In the genomic region with DNA sequence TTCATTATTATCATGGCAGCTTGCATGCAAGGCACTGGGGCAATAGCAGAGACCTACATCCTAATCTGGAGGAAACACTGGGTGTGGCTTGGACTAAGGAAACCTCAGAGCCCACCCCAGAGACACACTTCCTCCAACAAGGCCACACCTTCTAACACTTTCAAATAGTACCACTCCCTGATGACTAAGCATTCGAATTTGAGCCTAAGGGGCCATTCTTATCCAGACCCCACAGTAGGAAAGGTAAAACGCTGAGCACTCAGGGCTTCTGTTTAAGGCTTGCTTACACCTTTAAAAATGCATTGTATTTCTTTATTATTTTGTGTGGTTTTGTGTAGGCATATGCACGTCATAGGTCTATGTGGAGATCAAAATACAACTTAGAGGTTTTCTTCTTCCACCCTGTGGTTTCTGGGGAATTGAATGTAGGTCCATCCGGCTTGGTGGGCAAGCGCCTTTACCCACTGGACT, we compare ENCODE assay signal across 10 mouse cellular contexts.
DNase-seq lines count a peak whose midpoint lies in the region; ATAC-seq lines count a peak whose summit lies in the region.
"Had no signal": no experiment of that assay in that cellular context is flagged by ENCODE, and none has a peak within 500 bp of the region (broad histone marks: within the 10 kb centered on the region; RNA-seq: fewer than 3 reads in every experiment).

No protein-coding gene starts in this region.

- H3K79me2 ChIP-seq in macrophage (ENCODE audit: inconsistent target), result peaks cover 93% of the 10 kb centered on the region

- H3K27me3 ChIP-seq in forebrain, embryonic 14.5 days (replicated peaks; ENCODE audit: control insufficient read depth, insufficient read depth, low read length), result no peaks in the 10 kb centered on the region

- 15% methylated on average over 5 of the region's 5 CpGs for WGBS in macrophage (ENCODE audit: missing documents)
- WGBS in forebrain, embryonic 14.5 days, result 91% methylated on average over 5 of the region's 5 CpGs

- H3K9me3 ChIP-seq in forebrain, embryonic 14.5 days (replicated peaks; ENCODE audit: control insufficient read depth, low read length), result no peaks in the 10 kb centered on the region
- H3K9me3 ChIP-seq: midbrain, embryonic 10.5 days had no signal

- ATAC-seq in granulocyte monocyte progenitor cell, adult 5-6 weeks (replicated peaks; ENCODE audit: poor library complexity, severe bottlenecking), result peak; percentile 94
- no peak for ATAC-seq in forebrain, embryonic 14.5 days

- no peak overlapping the region for H3K4me2 ChIP-seq in forebrain, embryonic 14.5 days (ENCODE audit: low read length)

- no peaks in the 10 kb centered on the region for H3K36me3 ChIP-seq in macrophage (ENCODE audit: inconsistent target)
- no peaks in the 10 kb centered on the region for H3K36me3 ChIP-seq in forebrain, embryonic 14.5 days (ENCODE audit: control insufficient read depth, insufficient read depth, low read length)
- H3K36me3 ChIP-seq: midbrain, embryonic 10.5 days had no signal

- no peak overlapping the region for H3K4me3 ChIP-seq in macrophage (ENCODE audit: inconsistent target)
- no peak overlapping the region for H3K4me3 ChIP-seq in forebrain, embryonic 14.5 days (ENCODE audit: low read depth, low read length)
- H3K4me3 ChIP-seq: midbrain, embryonic 10.5 days had no signal

- DNase-seq in A20 (ENCODE audit: low read depth, low spot score) (peak; percentile 55), ES-CJ7 (ENCODE audit: low read depth, low spot score) (peak; percentile 91), MN1 (ENCODE audit: low spot score) (no peak)
- DNase-seq in forebrain, embryonic 14.5 days (ENCODE audit: low spot score), result no peak
- no peak for DNase-seq in adrenal gland, postnatal 14 days
- DNase-seq in right cerebral cortex, postnatal 14 days, result no peak
- DNase-seq: adrenal gland, postnatal 36 days had no signal

- peak overlapping the region; percentile 16 for H3K27ac ChIP-seq in macrophage
- no peak overlapping the region for H3K27ac ChIP-seq in forebrain, embryonic 14.5 days (ENCODE audit: low read depth, low read length)
- H3K27ac ChIP-seq: midbrain, embryonic 10.5 days had no signal

- no peak overlapping the region for H3K9ac ChIP-seq in forebrain, embryonic 14.5 days (ENCODE audit: low read length)

- H3K4me1 ChIP-seq in forebrain, embryonic 14.5 days (ENCODE audit: control insufficient read depth, insufficient read depth, low read length), result no peaks in the 10 kb centered on the region

Comparison
In these comparisons a context has a peak if more than half of its experiments do, and no peak if none do; other contexts are left out.
1. DNase-seq: peak in A20 (single experiment) and ES-CJ7 (single experiment); none in forebrain, embryonic 14.5 days (single experiment), adrenal gland, postnatal 14 days (single experiment), MN1 (single experiment) and right cerebral cortex, postnatal 14 days (single experiment).